Mouse (Mus musculus): ENCODE measurements around the gene Adam33. TPM values are rescaled to one million over a fixed set of nuclear protein-coding genes. Genes with fewer than 3 reads are reported as not detected.
"Not testable (repeated sequence)": the region's sequence is repeated elsewhere in the genome, so short reads cannot be mapped to it uniquely, and the experiment has no call there.

The Adam33 gene
- 256 and 287 TPM in 2 replicates for polyA plus RNA-seq (2012; rRNA removed)

DNA sequence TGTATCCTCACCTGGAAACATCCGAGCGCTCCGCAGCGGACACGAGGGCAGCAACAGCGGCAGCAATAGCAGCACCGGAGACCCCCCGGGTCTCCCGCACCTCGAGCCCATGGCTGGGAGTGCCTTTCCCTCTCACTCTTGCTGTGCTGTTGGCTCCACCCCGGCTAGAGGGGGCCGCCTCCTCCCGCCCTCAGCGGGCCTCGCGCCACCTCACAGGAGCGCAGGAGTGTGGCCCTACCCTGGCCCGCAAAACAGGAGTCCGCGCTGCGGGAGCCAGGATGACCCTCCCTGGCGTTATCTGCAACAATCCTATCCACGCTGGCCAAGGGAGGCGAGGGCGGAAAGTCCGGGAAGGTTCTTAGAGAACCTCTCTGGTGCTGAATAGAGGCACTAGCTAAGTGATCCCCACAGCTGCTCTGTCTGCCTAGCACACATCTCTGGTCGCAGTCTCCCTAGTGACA is at the start of gene Adam33:
TSS of gene Adam33 (minus strand) at position 411 of the 461 bp plus-strand sequence.
- no peak for DNase-seq (ENCODE audit: low spot score)

DNA sequence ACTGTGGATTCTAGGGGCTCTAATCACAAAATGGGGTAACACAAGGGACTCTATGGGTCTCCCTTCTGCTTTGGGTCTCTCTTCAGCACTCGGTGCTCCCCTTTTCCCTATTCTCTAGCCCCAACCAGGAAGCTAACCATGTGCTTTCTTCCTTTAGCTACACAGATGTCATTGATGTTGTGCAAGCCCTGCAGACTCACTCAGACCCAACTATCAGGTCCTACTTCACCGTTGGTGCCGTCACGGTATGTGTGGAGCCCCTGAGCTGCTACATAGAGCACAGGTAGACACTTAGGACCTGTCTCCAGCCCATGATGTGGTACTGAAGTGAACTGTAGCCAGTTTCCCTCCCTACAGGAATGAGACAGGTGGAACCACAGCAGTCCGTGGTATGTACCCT is 42.4 kb upstream of the Adam33 start:
- DNase-seq (ENCODE audit: low spot score) = no peak

DNA sequence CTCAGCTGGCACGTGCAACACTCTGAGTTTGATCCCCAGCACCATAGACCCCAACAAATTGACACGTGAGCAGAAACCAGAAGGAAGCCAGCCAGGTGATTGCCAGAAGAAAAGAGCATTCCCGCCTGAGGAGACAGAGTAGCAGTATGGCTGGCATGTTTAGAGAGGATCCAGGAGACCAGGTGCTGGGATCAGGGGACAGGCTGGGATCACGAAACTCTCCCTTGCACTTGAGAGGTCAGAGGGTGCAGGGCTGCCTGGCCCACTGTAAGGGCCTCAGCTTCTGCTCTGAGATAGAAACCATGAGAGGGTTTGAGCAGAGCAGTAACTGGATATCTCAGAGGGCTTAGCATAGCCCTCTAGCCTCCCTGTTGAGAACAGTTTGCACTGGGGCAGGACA is 41.4 kb upstream of the Adam33 start:
- not testable (repeated sequence) for DNase-seq (ENCODE audit: low spot score)

DNA sequence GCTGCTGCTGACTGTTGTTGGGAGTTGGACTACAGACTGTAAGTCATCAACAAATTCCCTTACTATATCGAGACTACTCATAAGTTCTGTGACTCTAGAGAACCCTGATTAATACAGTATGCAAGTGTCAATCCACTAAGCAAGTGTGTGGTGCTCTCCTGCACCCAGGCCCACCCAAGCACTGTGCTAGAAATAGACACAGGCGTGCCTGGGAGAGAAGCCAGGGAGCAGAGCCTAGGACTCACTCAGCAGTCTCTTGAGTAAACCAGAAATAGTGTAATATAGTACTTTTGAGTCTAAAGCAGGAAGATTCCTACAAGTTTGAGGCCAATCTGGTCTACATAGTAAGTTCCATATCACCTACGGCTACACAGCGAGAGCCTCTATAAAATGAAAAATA is 40.4 kb upstream of the Adam33 start:
- no peak for DNase-seq (ENCODE audit: low spot score)

DNA sequence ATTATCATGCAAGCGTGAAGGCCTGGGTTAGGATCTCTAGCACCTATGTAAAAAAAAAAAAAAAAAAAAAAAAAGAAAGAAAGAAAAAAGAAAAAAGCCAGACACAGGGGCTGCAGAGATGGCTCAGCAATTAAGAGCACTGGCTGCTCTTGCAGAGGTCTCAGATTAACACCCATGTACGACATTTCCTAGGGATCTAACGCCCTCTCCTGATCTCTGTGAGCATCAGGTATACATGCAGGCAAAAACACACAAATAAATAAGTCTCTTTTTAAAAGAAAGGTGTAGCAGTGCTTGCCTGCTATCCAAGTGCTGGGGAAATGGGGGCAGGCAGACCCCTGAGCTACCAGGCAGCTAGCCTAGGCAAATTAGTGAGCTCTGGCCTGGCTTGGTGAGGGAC is 37.9 kb upstream of the Adam33 start:
- DNase-seq (ENCODE audit: low spot score) = no peak

DNA sequence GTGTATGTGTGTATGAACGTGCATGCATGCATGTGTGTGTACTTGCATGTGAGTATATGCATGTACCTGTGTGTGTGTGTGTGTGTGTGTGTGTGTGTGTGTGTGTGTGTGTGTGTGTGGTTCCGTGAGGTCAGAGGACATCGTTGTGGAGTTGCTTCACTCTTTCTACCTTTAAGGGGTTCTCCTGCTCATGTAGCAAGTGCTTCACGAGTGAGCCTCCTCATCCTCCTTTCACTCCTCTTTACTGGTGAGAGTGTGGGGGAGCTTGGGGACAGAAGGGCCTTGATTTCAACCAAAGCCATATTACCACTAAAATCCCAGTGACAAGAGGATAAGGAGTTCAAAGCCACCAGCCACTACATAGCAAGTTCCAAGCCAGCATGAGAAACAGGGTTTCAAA is 33.5 kb upstream of the Adam33 start:
- DNase-seq (ENCODE audit: low spot score) = no peak

DNA sequence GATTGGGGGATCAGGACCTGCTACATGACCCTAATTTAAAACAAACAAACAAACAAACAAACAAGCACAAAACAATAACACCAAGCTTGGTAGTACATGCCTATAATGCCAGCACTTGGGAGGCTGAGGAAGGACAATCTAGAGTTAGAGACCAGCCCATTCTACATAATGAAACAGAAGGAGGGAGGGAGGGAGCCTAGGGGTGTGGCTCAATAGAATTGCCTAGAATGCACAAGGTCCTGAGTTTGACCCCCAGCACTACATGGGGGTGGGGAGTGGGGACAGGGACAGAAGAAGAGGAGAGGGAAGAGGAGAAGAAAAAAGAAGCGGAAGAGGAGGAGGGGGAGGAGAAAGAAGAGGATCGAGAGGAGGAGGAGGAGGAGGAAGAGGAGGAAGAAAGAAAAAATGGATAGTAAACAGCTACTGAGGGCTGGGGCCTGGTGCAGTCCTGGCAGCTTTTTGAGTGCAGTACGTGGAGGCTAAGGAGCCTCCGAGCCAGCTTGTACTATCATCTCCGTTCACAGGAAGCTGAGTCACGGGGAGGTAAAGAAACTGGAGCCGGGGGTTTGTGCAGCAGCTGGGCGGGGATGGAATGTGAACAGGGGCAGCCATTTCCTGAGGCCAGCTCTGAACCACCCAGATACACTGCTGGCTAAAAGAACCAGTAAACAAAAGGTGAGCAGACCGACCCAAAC is 32.6 kb upstream of the Adam33 start:
- no peak for DNase-seq (ENCODE audit: low spot score)

DNA sequence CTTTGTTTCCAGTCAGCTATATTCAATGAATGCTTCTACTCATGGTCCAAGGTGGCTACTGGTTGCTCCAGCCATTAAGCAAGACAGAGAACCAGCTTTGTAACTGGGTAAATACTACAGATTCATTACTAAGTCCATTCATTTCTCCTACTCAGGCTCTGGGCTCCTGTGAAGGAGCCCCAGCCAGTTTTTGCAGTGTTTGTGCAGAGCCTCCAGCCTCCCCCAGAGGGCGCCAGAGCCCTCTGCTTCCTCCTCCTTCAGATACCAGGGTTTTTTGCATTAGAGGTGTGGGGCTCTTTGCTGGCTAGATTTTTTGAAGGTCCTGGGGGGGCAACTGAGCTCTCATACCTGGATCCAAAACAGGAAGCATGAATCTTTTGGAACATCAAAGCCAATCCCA is 31.2 kb upstream of the Adam33 start:
- DNase-seq (ENCODE audit: low spot score) = peak; percentile 59

DNA sequence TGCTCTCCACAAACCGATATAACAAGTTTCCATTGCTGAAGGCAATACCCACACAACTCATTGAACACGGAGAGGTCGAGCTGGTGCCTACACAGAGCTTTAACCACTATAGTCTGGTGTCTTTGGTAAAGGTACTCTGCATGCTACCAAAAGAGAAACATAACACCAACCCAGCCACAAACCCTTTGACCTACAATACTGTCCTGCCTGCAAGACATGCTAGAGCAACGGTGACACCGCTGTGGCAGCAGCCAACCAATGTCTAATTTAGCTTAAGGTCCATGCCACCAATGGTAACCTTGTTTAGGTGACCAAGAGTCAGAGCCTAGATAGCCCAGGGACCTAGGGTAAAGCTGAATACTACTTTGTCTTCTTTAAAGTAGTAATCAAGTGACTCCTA is 30.0 kb upstream of the Adam33 start:
- DNase-seq (ENCODE audit: low spot score) = no peak

DNA sequence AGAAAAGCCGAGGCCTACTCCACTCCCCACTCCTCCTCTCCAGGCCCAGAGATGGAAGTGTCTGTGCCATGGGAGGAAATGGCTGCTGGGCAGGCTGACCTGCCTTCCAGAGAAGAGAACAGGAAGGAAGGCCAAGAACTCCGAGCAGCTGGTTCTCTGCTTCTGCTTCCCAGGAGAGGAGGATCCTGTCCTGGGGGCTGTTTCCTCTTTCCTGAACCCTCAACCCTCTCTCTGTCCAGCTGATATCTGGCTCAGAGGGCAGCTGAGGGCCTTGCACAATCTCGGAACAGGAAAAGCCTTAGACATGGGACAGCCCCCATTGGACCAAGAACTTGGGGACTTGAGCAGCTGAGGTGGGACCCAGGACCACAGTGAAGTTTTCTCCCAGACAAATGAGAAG is 27.2 kb upstream of the Adam33 start:
- DNase-seq (ENCODE audit: low spot score) = no peak

DNA sequence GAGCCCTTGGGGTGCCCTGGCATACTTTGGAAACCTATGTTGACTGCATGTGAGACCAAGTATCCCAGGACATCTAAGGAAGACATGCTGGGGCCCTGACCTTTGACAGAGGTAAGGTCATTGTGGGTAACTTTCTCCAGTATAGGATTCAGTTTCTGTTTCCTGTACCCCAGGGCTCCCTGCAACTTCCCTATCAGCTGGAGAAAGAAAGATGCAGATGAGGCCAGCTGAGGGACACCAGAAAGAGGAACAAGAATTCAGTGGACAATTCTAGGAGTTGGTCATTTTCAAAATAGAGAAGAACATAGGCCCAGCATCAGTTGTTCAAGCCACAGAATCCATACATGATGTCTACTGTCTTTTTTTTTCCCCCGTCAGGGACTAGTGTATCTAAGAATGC is 26.0 kb upstream of the Adam33 start:
- DNase-seq (ENCODE audit: low spot score) = peak; percentile 8

DNA sequence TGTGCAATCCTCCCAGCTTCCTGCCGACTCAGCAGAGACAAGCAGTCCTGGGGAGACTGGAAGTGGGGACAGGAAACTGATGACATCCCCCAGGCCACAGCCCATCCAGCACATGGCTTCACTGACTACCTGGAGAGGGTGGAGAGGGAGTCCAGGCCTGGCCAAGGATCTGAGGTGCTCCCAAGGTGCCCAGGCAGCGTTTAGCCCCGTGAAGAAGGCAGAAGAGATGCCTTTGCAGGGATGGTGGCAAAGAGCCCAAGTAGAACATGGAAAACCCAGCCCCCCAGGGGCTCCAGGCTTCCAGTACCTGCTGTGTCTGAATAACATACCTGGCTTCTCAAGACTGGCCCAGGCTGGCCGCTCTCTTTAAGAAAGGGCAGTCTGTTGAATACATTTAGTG is 25.0 kb upstream of the Adam33 start:
- no peak for DNase-seq (ENCODE audit: low spot score)

DNA sequence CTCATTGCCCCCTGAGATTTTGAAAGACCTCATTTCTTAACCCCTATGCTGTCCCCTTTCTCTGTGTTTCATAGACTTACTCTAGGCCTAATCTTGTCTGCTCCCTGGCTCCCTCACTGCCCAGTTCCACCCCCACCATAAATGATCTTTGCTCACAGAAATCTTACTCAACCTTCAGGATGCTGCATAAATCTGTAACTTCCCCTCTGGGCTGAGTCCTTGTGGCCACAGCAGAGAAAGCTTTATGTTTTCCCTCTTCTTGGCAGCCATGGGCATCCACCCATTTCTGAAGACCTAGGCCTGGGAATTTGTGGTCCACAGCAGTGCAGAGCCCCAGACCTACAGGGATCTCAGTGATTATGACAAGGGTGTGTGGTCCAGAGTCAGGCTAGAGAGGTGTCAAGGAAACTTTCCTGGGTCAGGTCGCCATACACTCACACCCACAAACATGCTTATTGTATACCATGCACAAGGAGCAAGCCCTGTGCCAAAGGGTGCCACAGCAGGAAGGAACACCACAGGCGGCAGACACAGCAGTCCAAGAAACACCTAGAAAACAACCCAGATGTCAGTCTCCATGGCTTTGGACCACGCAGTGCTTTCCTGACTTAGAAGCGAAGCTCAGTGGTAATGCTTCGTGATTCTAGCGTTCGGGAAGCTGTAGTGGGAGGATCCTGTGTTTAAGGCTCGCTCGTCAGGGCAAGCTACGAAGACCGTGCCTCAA is 23.2 kb upstream of the Adam33 start, which contains the start of gene Siglec1:
TSS of gene Siglec1 (minus strand) at position 99 of the 724 bp plus-strand sequence.
- DNase-seq (ENCODE audit: low spot score) = no peak

DNA sequence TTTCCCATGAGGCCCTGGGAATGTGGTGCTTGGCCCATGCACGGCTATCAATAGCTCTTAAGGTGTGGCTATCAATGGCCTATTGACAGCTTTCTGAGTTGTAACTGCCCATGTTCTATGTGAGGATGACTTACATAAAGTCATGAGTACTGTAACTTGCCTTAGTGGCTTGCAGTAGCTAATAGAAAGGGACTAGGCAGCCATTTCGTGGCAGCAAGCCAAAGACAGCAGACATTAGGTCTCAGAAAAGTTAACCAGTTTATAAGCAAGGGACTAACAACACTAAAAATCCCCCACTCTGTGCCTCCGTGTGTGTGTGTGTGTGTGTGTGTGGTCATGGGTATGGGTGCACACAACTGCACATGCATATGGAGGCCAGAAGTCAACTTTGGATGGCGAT is 20.6 kb upstream of the Adam33 start:
- DNase-seq (ENCODE audit: low spot score) = no peak

DNA sequence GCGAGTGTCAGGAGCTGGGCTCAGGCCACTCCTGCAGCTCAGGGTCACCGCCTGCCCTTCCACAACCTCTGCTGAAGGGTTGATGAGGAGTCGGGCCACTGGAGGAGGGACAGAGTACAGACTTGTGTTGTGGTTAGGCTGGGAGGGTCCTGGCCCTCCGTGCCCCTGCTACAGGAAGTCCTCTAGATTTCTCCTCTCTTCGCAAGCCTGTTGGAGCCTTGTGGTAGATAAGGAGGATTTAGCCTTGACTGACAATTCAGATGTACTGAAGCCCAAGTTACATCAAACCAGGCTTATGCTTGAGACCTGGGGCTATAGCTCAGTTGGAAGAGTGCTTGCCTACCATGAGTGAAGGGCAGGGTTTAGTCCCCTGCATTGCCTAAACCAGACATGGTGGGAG is 16.9 kb upstream of the Adam33 start:
- no peak for DNase-seq (ENCODE audit: low spot score)

DNA sequence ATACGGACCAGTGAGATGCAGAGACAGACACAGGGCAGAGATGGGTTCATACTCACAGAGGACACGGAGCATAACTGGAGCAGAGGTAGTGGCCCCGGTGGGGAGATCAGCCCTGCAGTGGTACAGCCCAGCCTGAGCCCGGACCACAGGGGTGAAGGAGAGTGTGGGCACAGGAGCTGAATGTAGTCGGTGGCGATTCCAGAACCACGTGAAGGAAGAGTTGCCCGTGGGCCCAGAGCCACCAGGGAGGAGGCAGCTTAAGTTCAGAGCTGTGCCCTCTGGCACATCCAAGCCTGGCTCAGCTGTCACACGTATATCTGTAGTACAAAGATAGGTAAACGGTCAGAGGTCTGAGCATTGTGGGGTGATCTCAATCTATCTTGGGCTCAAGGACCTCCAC is 8.9 kb upstream of the Adam33 start:
- DNase-seq (ENCODE audit: low spot score) = no peak

DNA sequence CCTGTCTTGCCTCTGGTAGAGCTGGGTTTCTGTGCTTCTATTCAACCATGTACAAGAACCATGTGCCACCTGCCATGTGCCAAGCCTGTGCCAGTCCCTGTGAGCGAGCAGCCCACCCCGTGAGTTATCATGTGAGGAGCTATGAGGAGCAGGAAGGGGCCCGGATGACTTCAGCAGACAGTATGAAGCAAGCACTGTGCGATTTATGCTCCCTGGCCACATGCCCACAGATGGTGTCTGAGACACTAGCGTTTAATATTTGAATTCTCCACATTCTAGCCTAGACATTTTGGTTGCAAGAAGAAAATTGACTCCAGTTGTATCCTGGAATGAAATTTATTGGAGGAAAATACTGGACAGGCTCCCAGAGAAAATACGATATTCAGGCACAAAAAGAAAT is 3.9 kb upstream of the Adam33 start:
- no peak for DNase-seq (ENCODE audit: low spot score)

DNA sequence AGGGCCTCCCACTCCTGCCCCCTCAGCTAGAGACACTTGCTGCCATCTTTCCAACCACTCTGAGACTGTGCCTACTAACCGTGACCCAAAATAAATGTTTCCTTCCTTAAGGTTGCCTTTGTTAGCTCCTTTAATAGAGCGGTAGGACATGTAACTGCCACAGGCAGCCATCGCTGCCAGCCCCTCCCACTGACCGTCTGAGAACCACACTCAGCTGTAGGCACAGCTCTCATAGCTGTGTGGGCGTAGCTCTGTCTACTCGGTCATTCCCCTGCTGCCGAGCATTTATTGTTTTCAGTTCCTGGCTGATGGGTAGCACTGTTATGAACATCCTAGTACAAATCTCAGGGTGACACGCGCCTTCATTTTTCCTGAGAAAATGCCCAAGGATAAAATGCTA is 2.7 kb upstream of the Adam33 start:
- no peak for DNase-seq (ENCODE audit: low spot score)

DNA sequence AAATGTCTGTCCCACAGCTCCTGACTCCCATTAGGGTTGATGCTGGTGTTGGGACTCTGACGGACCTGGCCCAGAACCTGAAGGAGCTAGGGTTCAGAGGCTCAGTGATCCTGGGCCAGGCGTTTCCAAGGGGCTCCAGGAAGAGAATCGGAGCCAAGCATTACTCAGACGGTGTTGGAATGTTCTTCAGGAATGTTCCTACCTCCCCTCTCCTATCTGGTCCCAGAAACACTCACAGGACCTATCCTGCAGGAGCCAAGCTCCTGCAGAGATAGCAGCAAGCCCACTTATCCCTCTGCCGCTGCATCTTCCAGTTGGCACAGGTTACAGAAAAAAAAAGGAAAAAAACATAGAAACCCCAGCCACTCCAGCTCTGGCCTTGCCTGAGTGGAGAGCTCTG is 2.0 kb downstream of the Adam33 start:
- DNase-seq (ENCODE audit: low spot score) = no peak

DNA sequence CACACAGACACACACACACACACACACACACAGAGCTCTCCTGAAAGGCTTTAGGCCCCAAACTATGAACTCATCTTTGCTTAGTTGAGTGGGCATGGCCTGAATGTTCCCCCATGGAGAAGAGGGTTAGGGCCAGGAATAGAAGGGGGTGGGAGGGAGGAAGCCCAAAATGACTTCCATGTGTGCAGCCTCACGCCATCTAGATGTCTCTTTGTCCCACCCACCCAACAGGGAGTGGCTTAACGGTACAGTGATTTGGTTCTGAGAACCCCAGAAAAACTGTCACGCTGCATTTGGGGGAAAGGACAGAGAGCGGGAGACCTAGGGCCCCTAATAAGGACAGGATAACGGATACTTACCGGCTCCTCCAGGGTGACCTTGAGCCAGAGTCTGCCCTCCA is 2.8 kb downstream of the Adam33 start:
- no peak for DNase-seq (ENCODE audit: low spot score)

DNA sequence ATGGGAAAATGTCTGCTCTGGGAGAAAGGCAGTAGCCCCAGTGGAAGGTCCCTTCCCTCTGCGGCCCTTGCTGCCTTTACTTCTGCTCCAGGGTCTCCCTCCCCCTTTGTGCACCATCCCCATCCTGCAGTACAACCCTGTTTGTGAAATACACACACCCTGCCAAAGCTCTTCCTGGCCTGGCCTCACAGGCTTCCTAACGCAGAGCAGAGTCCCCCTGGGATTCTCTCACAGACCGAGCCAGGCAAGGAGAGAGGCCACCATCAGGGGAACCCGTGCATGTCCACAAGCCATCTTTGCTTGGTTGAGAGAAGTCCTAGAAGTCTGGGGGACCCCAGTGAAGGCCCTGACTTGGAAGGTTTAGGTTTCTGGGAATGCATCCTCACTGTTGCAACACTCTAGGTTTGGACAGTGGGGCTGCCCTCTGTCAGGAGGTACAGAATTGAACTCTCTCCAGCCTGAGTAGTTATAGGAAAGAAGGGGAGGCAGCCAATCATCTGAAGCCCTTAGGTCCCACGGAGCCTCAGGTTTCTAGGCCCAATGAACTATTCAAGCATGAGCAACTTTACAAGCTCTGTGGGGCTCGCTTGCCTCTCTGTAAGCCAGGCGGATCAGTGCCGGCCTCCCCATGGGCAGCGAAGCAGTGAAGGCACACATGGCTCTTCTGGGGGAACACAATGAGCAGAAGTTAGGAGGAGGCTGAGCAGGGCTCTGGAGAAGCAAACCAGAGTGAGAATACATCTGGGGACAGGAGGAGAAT is 3.7 kb downstream of the Adam33 start:
- no peak for DNase-seq (ENCODE audit: low spot score)

DNA sequence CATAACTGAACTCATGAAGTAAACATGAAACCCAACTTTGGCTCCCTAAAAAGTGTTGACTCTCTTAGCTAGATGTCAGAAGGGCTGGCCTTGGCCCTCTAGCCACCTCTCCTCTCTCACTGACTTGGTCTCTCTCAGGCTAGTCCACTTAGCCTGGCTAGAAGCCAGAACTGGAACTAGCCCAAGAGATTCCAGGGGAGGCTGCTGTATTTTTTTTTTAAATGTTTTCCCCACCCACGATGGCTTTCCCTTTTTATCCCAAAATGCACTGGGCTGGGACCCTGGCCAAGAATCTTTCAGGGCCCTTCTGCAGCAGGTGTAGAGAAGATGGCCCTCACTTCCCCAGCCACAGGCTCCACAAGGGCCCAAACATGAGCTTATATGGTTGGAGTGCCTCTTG is 4.2 kb downstream of the Adam33 start:
- no peak for DNase-seq (ENCODE audit: low spot score)

DNA sequence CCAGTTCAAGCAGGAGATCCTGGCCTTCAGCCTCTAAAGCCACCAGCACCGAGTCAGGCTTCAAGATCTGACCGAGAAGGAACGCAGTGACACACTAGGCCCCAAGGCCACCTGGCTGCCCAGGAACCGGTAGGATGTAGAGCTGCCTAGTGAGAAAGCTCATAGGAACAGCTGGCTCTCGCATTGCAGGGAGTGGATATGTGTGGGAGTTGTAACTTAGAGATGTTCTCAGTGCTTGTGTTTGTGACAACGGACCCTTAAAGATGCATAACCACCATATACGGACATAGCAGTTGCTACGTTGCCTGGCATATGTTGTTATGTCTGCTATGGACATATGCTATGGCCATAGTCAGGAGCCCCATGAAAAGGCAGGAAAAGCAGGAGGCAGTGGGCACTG is 4.9 kb downstream of the Adam33 start:
- no peak for DNase-seq (ENCODE audit: low spot score)

All from urinary bladder, adult 2 months (tissue).